Mouse (Mus musculus) layer of hippocampus, postnatal 14 days (tissue): ENCODE data around the gene Sike1. TPM values are rescaled to one million over a fixed set of nuclear protein-coding genes. Genes with fewer than 3 reads are reported as not detected.

Experiments used
- DNase-seq, 2 experiments: peaks; one replicate each; pipeline ENCODE4 v3.0.0; 2021 to 2022; ENCODE audit warnings: low spot score in 2 of 2, mixed read lengths in 1 of 2
- total RNA-seq, 2 experiments: library from RNA; stranded (reverse); gene quantifications; 2 replicates each; pipeline ENCODE4 v1.2.3; 2021

Gene Sike1
- total RNA-seq, 2 experiments from 2014 or later = 77.9 to 93.2 TPM

DNA sequence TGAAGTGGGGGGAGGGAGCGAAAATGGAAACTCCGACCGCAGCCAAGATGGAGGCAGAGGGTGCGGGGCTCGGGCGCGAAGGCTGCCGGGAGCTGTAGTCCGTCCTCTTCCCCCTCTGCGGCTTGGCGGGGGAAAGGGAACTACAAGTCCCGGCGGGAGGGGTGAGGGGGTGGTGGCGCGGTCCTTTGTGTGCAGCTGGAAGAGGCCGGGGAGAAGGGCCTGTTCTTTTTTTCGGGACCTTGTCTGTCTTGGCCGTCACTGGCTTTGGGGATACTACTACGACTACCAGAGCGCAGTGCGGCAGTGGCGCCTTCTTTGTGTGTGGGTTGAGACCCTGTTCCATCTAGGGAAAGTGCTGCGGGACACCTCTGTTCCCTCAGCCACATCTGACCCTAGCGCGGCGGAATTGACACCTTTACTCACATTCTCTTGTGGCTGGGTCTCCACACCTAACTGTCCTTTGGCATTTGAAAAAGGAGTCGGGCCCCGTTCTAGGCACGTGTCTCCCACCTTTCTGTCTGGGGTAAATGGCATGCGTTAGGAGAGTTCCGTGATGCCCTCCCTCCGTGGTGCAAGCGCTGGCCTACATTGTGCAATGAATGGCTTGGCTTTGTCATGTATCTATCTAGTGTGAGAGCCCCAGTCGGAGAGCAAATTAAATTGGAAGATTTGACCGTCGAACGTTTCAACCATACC lies 25.6 kb downstream of the Sike1 start:
- peak; percentile 88 to 92 for DNase-seq

DNA sequence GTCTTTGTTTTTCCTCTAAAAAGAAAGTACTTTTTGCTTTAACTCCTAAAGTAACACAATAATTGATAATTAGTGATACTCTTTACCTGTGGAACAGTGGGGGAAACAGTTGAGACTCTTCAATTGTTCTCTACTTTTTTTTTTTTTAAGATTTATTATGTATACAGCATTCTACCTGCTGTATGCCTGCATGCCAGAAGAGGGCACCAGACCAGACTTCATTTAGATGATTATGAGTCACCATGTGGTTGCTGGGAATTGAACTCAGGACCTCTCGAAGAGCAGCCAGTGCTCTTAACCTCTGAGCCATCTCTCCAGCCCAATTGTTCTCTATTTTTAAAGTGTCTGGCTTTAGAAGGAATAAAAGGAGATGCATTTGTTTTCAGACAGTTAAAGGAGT lies 30.7 kb downstream of the Sike1 start:
- DNase-seq = no peak

- DNase-seq = no peak
Measured at GRCm38 (mm10) chr3:103040285-103040684, 44.8 kb downstream of the Sike1 start.

- DNase-seq = no peak
Measured at GRCm38 (mm10) chr3:103040861-103041379, 45.4 kb downstream of the Sike1 start.

- DNase-seq = no peak
Measured at GRCm38 (mm10) chr3:103056016-103056595, 60.6 kb downstream of the Sike1 start.

GRCm38 (mm10) chr3:103057752-103058151 lies 62.2 kb downstream of the Sike1 start:
- no peak for DNase-seq

Other genes starting within 250 kb of the Sike1 start
- not detected for gene Tshb, start 213.0 kb upstream of the Sike1 start, total RNA-seq
- gene Sycp1, start 59.6 kb upstream of the Sike1 start, total RNA-seq = not detected
- not detected for gene Nr1h5, start 31.6 kb upstream of the Sike1 start, total RNA-seq
- 100 to 1,000 TPM; 252 to 270 TPM for gene Csde1, start 24.7 kb downstream of the Sike1 start, total RNA-seq
- 100 to 1,000 TPM in 1 of 2 experiments, 10 to 100 TPM in 1; 84.1 to 101 TPM for gene Nras, start 62.6 kb downstream of the Sike1 start, total RNA-seq
- not detected for gene Ampd1, start 78.3 kb downstream of the Sike1 start, total RNA-seq
- gene Dennd2c, start 106.9 kb downstream of the Sike1 start, total RNA-seq = under 1 TPM; 0.67 to 0.94 TPM
- 10 to 100 TPM; 62.0 to 62.9 TPM for gene Bcas2, start 175.9 kb downstream of the Sike1 start, total RNA-seq